Mouse (Mus musculus): Measurements from ENCODE around the gene Psma1. TPM values are rescaled to one million over a fixed set of nuclear protein-coding genes. Genes with fewer than 3 reads are reported as not detected.

Psma1 gene
- polyA plus RNA-seq, 1 experiment from 2014 or later: 416 TPM

DNA sequence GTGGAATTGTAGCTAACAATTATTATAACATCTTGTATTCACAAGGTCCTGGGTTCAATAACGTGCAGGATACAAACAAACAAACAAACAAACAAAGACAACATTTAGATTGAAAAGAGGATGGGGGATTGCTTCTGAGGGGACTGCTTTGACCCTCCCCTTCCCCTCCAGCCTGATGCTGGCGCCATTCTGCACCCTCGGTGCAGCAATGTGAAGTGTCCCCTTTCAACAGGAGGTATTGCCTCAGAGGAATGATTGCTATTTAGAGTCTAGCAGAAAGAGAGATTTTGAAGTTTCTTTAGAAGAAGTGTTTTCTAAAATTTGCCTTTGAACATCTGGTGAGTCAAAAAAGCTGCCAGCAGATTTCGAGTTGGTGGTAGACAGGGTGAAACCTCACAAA, 23.3 kb upstream of the Psma1 start:
- Histone ChIP-seq H3K27ac (no peak overlapping the region), H3K4me2 (replicated peaks) (no peak overlapping the region), H3K4me3 (replicated peaks) (no peak overlapping the region), H3K9me3 (no peaks in the 10 kb centered on the region), H3K27me3 (no peaks in the 10 kb centered on the region), H3K4me1 (replicated peaks) (no peaks in the 10 kb centered on the region), H3K9ac (replicated peaks) (no peak overlapping the region), H3K36me3 (no peaks in the 10 kb centered on the region)
- 74% methylated on average over 4 of the region's 4 CpGs for WGBS
- ATAC-seq: no peak

DNA sequence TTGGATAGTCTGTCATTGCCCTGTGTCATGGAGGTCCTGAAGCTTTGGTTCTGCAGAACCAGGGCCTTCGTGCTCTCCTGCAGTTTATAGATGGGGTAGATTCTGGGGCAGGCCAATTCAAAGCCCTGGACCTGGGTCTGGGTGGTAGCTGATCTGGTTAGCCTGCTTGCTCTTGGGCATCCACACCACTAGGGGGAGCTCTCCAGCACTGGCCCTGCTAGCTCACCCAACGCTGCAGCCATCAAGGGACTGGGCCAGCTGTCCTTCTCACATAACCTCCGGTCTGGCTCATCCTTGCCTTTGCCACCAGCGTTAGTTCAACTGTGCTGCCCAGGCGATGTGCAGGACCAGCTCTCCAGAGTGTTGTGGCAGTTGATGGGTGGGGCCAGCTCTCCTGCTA, 18.8 kb upstream of the Psma1 start:
- no peak overlapping the region for H3K4me3 ChIP-seq (replicated peaks)
- H3K4me1 ChIP-seq (replicated peaks): peaks cover 12% of the 10 kb centered on the region
- no peak for ATAC-seq
- H3K27me3 ChIP-seq: peaks cover 5% of the 10 kb centered on the region; the same call in 1 of the 2 replicates
- no peak overlapping the region for H3K27ac ChIP-seq
- no peaks in the 10 kb centered on the region for H3K36me3 ChIP-seq
- WGBS: 87% methylated on average over 5 of the region's 5 CpGs
- no peak overlapping the region for H3K9ac ChIP-seq (replicated peaks)
- H3K4me2 ChIP-seq (replicated peaks): no peak overlapping the region
- H3K9me3 ChIP-seq: no peaks in the 10 kb centered on the region

DNA sequence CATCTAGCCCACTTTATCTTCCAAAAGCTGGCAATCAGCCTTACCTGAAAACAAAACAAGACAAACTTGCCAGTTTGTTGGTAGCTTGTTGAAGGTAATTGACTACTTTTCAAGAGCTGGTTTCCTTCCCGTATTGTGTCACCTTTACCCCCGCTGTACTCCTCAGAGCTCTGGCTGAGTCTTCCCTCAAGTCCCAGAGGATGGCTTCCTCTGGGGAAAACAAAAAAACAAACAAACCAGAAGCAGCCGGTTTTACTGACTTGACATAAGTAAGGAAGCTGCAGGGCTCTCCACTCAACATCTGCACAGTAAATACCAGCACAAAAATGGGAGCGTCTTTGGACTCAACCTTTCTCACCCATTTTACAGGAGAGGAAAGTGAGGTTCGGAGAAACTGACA, 18.0 kb upstream of the Psma1 start:
- ATAC-seq: no peak
- H3K36me3 ChIP-seq: no peaks in the 10 kb centered on the region
- no peak overlapping the region for H3K4me2 ChIP-seq (replicated peaks)
- H3K9me3 ChIP-seq: no peaks in the 10 kb centered on the region
- H3K4me3 ChIP-seq (replicated peaks): no peak overlapping the region
- peaks cover 12% of the 10 kb centered on the region for H3K4me1 ChIP-seq (replicated peaks)
- 80% methylated on average over 5 of the region's 5 CpGs for WGBS
- H3K27me3 ChIP-seq: peaks cover 5% of the 10 kb centered on the region; the same call in 1 of the 2 replicates
- no peak overlapping the region for H3K27ac ChIP-seq
- H3K9ac ChIP-seq (replicated peaks): no peak overlapping the region

DNA sequence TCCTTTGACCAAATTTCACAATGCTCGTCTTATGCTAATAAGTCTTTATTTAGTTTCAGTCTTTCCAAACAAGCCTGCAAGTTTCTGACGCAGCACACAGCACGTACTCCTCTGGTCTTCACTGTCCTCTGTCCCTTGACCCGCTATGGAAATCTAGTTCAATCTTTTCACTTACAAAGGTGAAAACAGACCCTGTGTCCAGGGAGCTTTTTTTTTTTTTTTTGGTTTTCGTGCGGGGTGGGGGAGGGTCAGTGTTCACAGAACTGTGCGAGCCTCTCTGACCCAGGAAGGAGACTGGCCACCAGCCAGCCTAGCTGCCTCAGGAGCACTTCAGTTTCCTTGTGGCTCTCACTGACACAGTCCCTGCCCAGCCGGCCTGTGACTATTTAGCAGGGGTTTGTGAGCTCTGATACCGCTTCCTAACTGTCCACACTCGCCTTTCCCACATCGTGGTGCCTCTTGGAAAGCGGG, 16.6 kb upstream of the Psma1 start:
- H3K27me3 ChIP-seq: peaks cover 5% of the 10 kb centered on the region; the same call in 1 of the 2 replicates
- ATAC-seq: no peak
- H3K36me3 ChIP-seq: no peaks in the 10 kb centered on the region
- H3K4me2 ChIP-seq (replicated peaks): peak overlapping the region; percentile 38
- no peak overlapping the region for H3K27ac ChIP-seq
- no peak overlapping the region; the same call in 1 of the 2 replicates for H3K4me3 ChIP-seq (replicated peaks)
- H3K4me1 ChIP-seq (replicated peaks): peaks cover 12% of the 10 kb centered on the region
- H3K9ac ChIP-seq (replicated peaks): 0 out of 2 replicates have a peak overlapping the region, but pooled peaks have one; percentile 36
- WGBS: 6% methylated on average over 12 of the region's 12 CpGs
- H3K9me3 ChIP-seq: no peaks in the 10 kb centered on the region

DNA sequence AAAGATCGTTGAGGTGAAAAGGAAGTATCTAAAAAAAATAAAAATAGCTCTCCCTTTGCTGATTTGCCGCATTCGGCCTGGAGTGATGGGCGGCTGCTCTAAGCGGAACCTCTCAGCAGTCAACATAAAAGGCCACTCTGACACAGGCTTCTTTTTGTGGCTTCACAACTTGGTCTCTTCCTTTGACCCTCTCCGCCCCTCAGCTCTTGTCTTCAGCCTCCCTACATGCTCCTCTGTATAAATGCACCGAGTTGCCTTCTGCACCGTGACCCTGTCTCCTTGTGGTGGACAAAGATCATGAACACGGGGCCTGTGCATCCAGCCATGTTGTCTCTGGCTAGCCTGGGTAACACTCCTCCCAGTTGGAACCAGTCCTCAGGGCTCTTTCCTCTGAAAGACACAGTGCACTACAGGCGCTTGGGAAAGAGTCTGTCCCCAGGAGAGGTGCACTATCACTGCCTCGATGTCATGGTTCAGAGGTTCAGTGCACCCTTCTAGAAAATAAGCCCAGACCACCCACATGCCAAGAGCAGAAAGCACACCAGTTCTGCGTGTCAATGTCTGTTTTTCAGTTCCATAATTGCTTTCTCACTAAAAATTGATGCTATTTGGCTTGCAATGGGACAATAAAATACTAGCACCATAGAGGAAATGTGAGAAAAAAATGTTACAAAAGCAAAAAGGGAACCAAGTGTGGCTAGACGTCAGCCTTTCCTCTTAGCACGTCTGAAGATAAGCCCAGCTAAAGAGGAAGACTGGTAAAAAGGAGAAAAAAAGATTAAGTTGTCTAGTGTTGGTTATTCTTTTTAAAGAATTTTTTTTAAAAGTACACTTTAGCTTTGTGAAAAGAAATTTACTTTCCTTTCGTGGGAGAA, 15.8 kb upstream of the Psma1 start:
- ATAC-seq: no peak
- H3K27ac ChIP-seq: no peak overlapping the region
- H3K27me3 ChIP-seq: peaks cover 5% of the 10 kb centered on the region; the same call in 1 of the 2 replicates
- no peak overlapping the region for H3K4me3 ChIP-seq (replicated peaks)
- peaks cover 12% of the 10 kb centered on the region for H3K4me1 ChIP-seq (replicated peaks)
- H3K36me3 ChIP-seq: no peaks in the 10 kb centered on the region
- no peak overlapping the region for H3K4me2 ChIP-seq (replicated peaks)
- no peak overlapping the region for H3K9ac ChIP-seq (replicated peaks)
- no peaks in the 10 kb centered on the region for H3K9me3 ChIP-seq
- 25% methylated on average over 15 of the region's 15 CpGs for WGBS

DNA sequence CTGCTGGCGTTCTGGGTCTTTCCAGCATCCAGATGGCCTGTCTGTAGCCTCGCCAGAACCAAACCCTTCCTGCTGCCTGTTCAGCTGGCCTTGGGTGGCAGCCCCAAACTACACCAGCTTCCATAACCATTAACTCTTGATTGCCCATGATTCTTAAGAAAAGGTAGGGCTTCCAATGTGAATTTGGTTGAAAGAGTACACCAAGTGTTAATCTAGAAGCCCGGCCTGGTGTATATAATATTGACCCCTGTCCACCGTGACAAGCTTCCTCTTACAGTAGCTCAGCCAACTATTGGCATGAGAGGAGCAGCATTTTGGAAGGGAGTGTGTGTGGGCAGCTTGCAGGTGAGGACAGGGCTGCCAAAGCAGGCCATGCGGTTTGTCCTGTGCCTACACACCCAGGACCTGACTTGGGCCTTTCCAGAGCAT, 14.2 kb upstream of the Psma1 start:
- WGBS: 69% methylated on average over 5 of the region's 5 CpGs
- H3K27me3 ChIP-seq: peaks cover 5% of the 10 kb centered on the region; the same call in 1 of the 2 replicates
- no peak overlapping the region for H3K4me2 ChIP-seq (replicated peaks)
- no peak overlapping the region for H3K9ac ChIP-seq (replicated peaks)
- no peak overlapping the region for H3K27ac ChIP-seq
- H3K4me3 ChIP-seq (replicated peaks): no peak overlapping the region
- H3K4me1 ChIP-seq (replicated peaks): peaks cover 12% of the 10 kb centered on the region
- no peaks in the 10 kb centered on the region for H3K36me3 ChIP-seq
- no peak for ATAC-seq
- H3K9me3 ChIP-seq: no peaks in the 10 kb centered on the region

DNA sequence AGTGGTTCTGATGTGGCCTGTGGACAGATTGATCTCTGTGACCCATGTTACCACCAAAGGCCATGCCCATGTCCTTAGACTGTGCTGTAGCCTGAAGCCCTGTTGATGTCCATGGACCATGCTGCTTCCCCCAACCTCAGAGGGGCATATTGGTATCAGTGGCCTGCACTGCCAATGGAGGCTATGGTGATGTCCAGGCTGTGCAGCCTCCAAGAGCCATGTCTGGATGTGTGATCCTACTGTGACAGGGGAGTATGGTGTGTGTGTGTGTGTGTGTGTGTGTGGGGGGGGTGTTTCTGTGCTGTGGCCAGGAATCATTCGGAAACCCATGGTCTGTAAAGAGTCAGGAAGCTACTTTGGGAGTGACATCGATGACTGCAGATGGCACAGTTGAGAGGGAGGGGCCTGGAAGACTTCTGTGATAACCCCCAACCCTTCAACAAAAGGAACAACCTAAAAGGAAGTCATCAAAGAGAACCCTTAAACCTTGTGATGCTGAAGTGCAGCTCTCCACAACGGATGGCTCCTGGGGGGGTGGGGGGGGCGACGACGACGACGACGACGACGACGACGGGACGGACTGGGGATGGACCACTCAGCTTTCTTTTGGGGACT, 8.5 kb upstream of the Psma1 start:
- WGBS: 94% methylated on average over 14 of the region's 14 CpGs
- Histone ChIP-seq H3K4me2 (replicated peaks) (no peak overlapping the region), H3K27me3 (no peaks in the 10 kb centered on the region), H3K4me3 (replicated peaks) (no peak overlapping the region), H3K9me3 (no peaks in the 10 kb centered on the region), H3K36me3 (no peaks in the 10 kb centered on the region), H3K9ac (replicated peaks) (no peak overlapping the region), H3K27ac (no peak overlapping the region), H3K4me1 (replicated peaks) (no peaks in the 10 kb centered on the region)
- no peak for ATAC-seq

DNA sequence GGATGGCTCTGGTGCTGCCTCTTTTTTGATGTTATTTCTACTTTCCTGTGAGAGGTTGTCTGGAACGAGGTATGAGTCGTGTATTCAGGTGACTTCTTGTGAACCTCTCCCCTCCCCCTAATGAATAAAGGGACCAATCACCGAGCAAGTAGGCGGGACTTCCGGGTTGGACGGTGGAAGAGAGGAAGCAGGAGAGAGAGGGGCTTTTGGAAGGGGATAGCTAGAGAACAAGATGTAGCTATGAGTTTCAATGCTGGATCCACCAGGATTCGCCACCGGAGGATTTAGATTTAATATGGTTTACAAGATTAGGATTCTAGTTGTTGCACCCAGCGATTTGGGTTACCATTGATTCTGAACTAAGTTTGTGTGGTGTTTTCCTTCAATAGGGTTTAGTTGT, 7.1 kb upstream of the Psma1 start:
- Histone ChIP-seq H3K4me1 (replicated peaks) (no peaks in the 10 kb centered on the region), H3K4me3 (replicated peaks) (no peak overlapping the region), H3K9ac (replicated peaks) (no peak overlapping the region), H3K4me2 (replicated peaks) (no peak overlapping the region), H3K27me3 (no peaks in the 10 kb centered on the region), H3K9me3 (no peaks in the 10 kb centered on the region), H3K27ac (no peak overlapping the region), H3K36me3 (no peaks in the 10 kb centered on the region)
- no peak for ATAC-seq
- WGBS: 76% methylated on average over 9 of the region's 9 CpGs

GRCm38 (mm10) chr7:114281671-114282070, 5.8 kb upstream of the Psma1 start:
- ATAC-seq: no peak
- Histone ChIP-seq H3K9me3 (no peaks in the 10 kb centered on the region), H3K4me1 (replicated peaks) (0 out of 2 replicates have a peak, but pooled peaks cover 3% of the 10 kb centered on the region), H3K4me2 (replicated peaks) (no peak overlapping the region), H3K9ac (replicated peaks) (no peak overlapping the region), H3K4me3 (replicated peaks) (no peak overlapping the region), H3K36me3 (no peaks in the 10 kb centered on the region), H3K27me3 (no peaks in the 10 kb centered on the region), H3K27ac (no peak overlapping the region)
- WGBS: 55% methylated on average over 3 of the region's 3 CpGs

DNA sequence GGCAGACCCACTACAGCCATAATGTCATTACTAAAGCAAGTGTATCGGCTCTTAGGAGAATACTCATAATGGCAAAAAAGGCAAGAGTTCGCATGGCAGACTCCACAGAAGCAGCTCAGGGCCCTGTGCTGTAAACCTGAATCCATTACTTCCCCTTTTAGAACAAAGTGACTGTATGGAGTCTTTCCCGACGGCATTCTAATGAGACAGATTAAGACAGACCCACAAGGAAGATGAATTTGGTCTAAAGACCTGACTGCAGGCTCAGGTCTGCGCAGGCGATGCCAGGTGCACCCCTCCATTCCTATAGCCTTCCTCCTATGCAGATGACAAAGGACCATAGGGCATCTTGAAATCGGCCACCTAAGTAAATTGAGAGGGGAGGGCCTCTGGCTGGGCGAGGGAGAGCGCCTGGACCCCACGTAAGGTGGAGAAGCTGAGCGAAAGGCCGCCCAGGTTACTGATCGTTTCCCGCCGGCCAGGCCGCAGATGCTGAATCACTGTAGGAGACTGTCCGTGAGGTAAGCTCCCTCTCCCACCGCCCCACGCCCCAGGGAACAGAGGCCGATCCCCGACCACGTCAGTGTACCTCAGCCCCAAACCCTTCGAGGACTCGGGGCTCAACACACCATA, 430 bp downstream of the Psma1 start:
- Histone ChIP-seq H3K9ac (replicated peaks) (peak overlapping the region; percentile 91), H3K9me3 (no peaks in the 10 kb centered on the region), H3K4me3 (replicated peaks) (peak overlapping the region; percentile 85), H3K27me3 (no peaks in the 10 kb centered on the region), H3K36me3 (peaks cover 29% of the 10 kb centered on the region), H3K27ac (peak overlapping the region; percentile 56), H3K4me1 (replicated peaks) (peaks cover 17% of the 10 kb centered on the region), H3K4me2 (replicated peaks) (peak overlapping the region; percentile 95)
- 1% methylated on average over 24 of the region's 24 CpGs for WGBS
- no peak; the same call in none of the 2 replicates for ATAC-seq

DNA sequence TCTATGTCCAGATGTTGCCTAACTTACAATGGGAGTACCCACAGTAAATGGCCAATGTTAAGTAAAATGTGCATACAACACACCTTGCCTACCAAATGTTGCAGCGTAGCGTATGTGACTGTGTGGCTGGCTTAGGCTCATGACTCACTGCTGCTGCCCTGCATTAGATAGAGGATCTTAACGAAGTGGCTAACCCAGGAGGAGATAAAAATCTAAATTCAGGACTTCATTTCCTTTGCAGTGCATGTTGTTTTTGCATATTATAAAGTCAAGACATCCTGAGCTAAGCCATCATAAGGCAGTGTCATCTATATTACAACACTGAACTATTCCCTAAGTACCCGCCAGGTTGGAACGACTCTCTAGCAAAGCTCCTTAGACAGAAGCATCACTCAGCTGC, 7.5 kb downstream of the Psma1 start:
- H3K4me1 ChIP-seq (replicated peaks): no peaks in the 10 kb centered on the region
- no peak overlapping the region for H3K9ac ChIP-seq (replicated peaks)
- peaks cover 82% of the 10 kb centered on the region for H3K36me3 ChIP-seq
- H3K4me2 ChIP-seq (replicated peaks): no peak overlapping the region
- H3K27me3 ChIP-seq: no peaks in the 10 kb centered on the region
- H3K27ac ChIP-seq: no peak overlapping the region
- H3K9me3 ChIP-seq: peaks cover 1% of the 10 kb centered on the region; the same call in 1 of the 2 replicates
- H3K4me3 ChIP-seq (replicated peaks): no peak overlapping the region
- no peak for ATAC-seq
- 96% methylated on average over 5 of the region's 5 CpGs for WGBS
